Mouse (Mus musculus) monocyte, adult 2 months (primary cell): Measurements from ENCODE around the gene Sec61a2.

Experiments used
- DNase-seq, 2 experiments: peaks; one replicate each; pipeline ENCODE4 v3.0.0; 2022; ENCODE audit warnings: low spot score in 2 of 2, low read depth in 1 of 2

The Sec61a2 gene

GRCm38 (mm10) chr2:5894843-5895570 lies at the start of gene Sec61a2:
Sec61a2 (minus strand) TSS chr2:5895432.
- DNase-seq = peak; percentile 96 to 97

GRCm38 (mm10) chr2:5943071-5943470 lies 47.8 kb upstream of the Sec61a2 start:
- DNase-seq = no peak

- no peak for DNase-seq
Observed at GRCm38 (mm10) chr2:5942416-5943032, 47.3 kb upstream of the Sec61a2 start, which contains the start of gene Dhtkd1. Dhtkd1 (minus strand) TSS chr2:5942792.

DNA sequence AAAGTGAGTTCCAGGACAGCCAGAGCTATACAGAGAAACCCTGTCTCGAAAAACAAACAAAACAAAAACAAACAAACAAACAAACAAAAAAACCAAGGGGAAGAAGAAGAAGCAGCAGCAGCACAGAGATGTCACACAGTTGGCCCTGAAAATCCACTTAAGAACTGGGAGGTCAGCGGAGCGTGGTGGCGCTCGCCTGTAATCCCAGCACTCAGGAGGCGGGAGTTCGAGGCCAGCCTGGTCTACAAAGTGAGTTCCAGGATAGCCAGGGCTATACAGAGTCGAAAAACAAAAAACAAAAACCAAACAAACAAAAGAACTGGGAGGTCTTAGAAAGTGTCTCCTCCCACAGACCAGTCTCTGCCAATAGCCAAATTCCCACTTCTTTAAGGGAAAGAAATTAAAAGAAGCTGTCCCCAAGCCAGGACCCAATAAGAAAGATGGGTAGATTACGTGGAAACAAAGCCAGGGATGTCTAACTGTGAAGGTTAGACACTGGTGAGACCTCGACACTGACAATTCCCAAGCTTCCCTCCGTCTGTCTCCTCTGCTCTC lies 46.7 kb upstream of the Sec61a2 start:
- no peak for DNase-seq

DNA sequence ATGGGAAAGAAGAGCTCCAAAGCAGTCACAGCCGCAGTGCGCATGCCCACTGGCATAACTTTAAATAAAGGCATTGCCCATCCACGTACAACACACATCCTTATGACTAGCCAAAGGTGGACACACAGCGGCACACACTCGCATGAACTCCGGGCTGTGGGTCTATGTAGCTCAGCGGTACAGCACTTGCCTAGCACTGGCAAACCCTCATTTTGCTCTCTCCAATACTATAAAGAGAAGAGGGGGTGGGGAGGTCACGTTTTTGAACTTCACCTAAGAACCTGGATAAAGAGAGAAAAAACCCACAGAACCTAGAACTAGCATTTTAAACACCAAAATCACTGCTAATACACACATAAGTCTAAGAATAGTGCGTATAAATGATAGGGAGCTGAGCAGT lies 45.7 kb upstream of the Sec61a2 start:
- DNase-seq = no peak

- no peak for DNase-seq
Observed at GRCm38 (mm10) chr2:5939911-5940310, 44.7 kb upstream of the Sec61a2 start.

DNA sequence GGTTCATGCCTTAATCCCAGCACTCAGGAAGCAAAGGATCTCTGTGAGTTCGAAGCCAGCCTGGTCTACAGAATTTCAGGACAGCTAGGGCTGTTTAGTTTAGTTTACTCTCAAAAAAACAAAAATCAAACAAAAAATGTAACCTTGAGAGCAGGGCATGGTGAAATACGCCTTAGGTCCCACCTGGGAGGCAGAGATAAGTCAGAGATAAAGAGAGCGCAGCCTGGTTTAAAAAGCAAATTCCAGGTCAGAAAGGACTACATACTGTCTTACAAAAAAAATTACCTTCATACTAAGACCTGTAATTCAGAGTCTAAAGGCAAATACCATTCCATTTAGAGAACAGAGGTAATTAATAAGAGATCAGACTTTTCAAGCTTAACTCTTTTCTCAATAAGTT lies 44.1 kb upstream of the Sec61a2 start:
- no peak for DNase-seq

- DNase-seq = no peak
Observed at GRCm38 (mm10) chr2:5936550-5936949, 41.3 kb upstream of the Sec61a2 start.

GRCm38 (mm10) chr2:5936068-5936467 lies 40.8 kb upstream of the Sec61a2 start:
- no peak for DNase-seq

DNA sequence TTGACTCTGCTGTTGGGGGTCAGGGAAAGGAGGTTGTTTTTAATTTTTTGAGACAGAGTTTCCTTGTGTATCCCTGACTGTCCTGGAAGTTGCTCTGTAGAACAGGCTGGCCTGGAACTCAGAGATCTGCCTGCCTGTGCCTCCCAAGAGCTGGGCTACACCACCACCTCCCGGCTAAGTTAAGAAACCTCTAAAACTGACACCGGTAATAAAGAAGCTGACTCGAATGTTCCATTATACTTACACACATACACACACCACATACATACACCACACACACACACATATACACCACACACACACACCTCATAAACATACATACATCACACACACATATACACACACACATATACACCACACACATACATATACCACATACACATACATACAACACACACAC lies 39.7 kb upstream of the Sec61a2 start:
- no peak for DNase-seq

GRCm38 (mm10) chr2:5931938-5932337 lies 36.7 kb upstream of the Sec61a2 start:
- no peak for DNase-seq

DNA sequence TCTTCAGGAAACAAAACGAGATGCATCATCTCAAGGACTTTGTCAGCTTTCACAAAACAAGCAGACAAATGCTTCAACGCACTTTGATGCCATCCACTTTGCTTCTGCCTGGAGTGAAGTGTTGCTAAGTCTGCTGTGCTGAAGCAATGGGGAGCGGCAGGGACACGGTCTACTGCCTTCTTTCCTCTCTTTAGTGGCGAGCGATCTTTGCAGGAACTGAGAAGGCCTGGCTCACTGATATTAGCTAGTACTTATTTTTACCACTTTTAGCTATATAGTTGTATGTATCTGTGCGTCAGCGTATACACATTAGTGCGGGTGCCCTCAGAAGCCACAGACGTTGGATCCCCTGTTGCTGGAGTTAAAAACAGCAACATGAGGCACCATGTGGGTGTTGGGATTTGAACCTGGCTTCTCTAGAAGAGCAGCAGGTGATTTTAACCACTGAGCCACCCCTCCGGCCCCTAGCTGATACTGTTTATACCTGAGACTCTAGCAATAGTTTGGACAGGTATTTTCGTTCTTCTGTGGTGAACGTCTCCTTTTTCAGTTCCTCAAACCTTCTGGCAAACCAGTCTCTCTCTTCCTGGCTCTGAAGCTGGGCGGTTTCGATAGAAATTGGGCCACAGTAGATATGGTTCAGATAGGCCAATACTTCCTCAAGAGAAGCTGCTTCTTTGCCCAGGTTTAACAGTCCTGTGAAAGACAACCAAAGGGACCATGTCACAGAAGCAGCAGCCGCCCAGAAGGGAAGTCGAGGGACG lies 35.2 kb upstream of the Sec61a2 start:
- no peak for DNase-seq

- no peak for DNase-seq
Observed at GRCm38 (mm10) chr2:5929793-5930192, 34.6 kb upstream of the Sec61a2 start.

DNA sequence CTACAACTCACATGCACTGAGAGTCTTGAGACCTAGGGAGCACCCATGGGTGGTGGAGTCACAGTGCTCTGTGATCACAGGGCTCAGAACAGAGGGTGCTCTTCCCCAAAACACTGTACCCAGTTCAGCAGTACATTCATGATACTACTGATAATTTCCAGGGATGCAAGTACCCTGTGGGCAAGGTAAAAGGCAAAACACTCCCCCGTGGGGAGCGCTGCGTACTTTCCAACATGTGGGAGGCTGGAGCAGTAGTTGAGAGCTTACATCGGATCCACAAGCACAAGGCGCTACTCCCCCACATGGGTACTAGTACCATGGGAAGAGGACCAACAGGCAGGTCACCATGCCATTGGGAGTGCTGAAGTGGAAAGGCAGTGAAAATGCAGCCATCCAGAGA lies 32.2 kb upstream of the Sec61a2 start:
- DNase-seq = no peak

DNA sequence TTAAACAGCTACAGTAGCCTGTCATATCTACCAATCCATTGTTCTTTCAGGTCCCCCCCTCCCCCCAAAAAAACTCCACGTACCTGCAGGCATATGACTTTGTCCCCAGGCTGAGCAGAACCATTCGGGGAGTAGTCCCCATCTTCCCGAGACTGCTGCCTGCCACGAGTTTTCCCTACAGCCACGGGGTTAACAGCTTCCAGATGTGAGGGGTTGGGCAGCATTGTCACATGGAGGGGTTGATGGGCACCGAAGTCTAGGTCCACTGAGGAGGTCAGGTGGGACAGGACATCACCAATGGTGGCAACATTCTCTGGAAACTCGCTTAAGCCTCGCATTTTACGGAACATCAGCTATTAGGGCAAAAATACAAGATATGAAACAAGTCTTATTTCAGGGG lies 28.6 kb upstream of the Sec61a2 start:
- DNase-seq = no peak

GRCm38 (mm10) chr2:5922823-5923222 lies 27.6 kb upstream of the Sec61a2 start:
- no peak for DNase-seq

DNA sequence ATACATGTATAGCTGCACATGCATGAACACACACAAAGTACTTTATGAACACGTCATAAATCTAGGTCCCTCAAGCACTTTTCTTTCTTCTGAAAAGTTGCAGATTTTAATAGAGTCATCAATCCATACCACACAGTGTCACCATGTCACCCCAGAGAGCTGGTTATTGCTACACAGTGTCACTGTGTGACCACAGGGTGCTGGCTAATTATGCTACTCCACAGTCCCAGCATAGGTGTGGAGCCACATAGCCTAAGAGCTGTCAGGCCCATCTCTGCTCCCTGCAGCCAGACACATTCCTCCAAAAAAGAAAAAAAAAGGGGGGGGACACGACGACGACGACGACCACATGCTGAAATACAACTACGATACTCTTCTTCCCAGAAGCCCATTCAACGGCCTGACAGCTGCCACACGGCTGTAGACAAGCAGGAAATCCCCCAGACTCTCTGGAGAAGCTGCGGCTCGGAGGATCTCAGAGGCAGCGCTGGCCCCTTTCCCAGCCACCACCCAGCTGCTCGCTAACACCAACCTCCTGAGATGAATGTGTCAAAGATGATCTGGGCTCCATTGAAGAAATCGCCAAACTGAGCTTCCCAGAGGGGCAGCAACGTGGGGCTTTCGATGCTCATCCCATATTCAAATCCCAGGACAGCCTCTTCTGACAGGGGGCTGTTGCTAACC lies 16.2 kb upstream of the Sec61a2 start:
- no peak for DNase-seq

GRCm38 (mm10) chr2:5906625-5907024 lies 11.4 kb upstream of the Sec61a2 start:
- DNase-seq = peak in 1 of 2 experiments; percentile 21

DNA sequence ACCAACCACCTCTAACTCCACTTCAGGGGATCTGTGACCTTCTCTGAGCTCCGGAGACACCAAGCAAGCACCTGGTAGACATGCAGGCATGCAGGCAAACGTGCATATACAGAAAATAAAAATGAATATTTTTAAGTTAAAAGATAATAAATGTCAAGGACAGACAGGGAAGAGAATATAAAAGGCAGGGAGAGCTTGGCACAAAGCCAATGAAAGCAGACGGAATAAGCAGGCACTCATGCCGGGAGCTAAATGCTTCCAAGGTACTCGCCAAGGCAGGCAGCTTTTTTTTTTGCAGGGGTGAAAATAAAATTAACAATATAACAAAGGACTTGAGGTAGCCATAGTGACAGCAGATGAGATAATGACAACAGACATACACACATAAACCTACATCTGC lies 10.9 kb upstream of the Sec61a2 start:
- no peak for DNase-seq

DNA sequence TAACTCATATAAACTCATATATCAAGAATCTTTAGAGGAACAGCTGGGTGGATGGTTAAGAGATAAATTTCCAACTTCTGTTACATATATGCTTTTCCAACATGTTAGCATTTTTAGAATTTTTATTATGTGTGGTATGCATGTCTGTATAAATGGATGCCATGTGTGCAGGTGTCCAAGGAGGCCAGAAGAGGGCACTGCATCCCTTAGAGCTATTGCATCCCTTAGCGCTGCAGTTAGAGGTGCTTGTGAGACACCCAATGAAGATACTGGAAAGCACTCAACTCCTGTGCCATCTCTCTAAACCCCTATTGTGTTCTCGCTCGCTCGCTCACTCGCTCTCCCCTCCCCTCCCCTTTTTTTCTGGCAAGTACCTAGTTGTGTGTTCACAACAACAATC lies 4.9 kb upstream of the Sec61a2 start:
- no peak for DNase-seq

- no peak for DNase-seq
Observed at GRCm38 (mm10) chr2:5894296-5894695, 936 bp downstream of the Sec61a2 start.
